Mouse (Mus musculus) c-Kit-positive CD71-positive TER-119-positive erythroid progenitor cells, embryonic 14.5 days (primary cell): ENCODE measurements around the gene Aadacl4.
"Not testable (repeated sequence)": the region's sequence is repeated elsewhere in the genome, so short reads cannot be mapped to it uniquely, and the experiment has no call there.

Source experiments
- DNase-seq: peaks from one replicate; pipeline ENCODE4 v3.0.0-alpha.2; 2013; ENCODE audit warnings: low spot score

Gene Aadacl4

GRCm38 (mm10) chr4:144613407-144613806 lies at the start of gene Aadacl4:
Aadacl4 (plus strand) TSS chr4:144613707.
- no peak for DNase-seq

GRCm38 (mm10) chr4:144565034-144565433 lies 48.5 kb upstream of the Aadacl4 start, which contains the start of gene Gm13124:
Gm13124 (minus strand) TSS chr4:144565134.
- DNase-seq = no peak

GRCm38 (mm10) chr4:144567752-144568151 lies 45.8 kb upstream of the Aadacl4 start:
- no peak for DNase-seq

DNA sequence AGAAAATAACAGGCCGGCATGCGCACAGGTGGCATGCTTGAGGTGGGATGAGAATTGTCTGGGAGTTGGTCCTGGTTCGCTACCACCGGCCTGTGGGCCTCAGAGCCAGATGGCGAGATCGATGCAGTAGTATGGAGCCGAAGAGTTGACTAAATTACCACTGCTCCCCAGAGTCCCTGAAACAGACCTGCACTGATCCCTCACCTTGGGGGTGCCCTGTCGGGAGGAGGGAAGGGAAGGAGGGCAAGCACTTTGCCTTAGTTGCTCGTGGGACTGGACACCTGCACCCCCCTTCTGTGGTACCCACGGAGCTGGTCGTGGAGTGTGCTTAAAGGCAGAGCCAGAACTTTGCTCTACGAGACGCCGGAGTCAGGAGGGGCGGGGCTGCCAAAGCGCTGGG lies 27.3 kb upstream of the Aadacl4 start:
- not testable (repeated sequence) for DNase-seq

GRCm38 (mm10) chr4:144592790-144593189 lies 20.7 kb upstream of the Aadacl4 start:
- DNase-seq = no peak

DNA sequence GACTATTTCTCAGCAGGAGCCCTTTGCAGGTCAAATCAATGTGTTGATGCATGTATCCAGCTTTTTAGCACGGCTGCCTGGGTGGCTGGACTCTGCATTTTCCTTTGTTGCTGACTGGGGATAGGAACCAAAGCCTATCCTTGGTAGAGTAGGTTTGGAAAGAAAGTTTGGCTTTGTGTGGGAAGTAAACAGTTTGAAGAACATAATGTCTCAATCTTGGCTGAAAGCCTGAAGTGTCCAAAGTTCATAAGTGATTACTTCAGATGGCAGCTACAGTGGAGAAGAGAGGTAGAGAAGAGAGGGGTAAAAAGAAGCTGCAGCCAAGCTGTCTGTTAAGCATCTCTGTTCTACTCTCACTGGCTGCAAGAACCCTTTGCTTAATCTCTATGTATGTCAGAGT lies 1.1 kb downstream of the Aadacl4 start:
- DNase-seq = no peak

DNA sequence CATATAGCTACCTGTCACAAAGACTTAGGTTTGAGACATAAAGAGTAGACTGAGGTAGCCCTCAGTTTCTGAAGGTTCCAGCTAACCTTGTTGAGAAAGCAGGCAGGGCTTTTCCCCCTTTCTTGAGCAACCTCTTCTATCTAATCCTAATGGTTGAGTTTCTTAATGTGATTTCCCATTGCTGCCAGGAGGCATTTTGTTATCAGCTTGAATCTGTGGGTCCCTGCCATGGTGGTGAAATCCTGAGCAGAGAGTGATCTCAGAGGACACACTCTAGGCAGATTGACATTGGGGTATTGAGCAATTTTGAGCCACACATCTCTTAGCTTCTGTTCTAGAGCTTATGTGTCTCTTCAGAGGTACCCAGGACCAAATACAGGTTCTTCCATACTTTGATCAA lies 24.8 kb downstream of the Aadacl4 start:
- DNase-seq = no peak
